Mouse (Mus musculus) central nervous system, embryonic 11.5 days (tissue): ENCODE measurements around the gene Adcyap1r1. TPM values are rescaled to one million over a fixed set of nuclear protein-coding genes. Genes with fewer than 3 reads are reported as not detected.

ENCODE experiments used
- polyA plus RNA-seq: library from polyadenylated mRNA; depleted of rRNA; stranded (reverse); fragments of >200 nt; gene quantifications from 2 replicates; pipeline ENCODE4 v1.2.3, GENCODE M21; 2012; rRNA removed

The Adcyap1r1 gene
- 13.9 and 14.9 TPM in 2 replicates for polyA plus RNA-seq

DNA sequence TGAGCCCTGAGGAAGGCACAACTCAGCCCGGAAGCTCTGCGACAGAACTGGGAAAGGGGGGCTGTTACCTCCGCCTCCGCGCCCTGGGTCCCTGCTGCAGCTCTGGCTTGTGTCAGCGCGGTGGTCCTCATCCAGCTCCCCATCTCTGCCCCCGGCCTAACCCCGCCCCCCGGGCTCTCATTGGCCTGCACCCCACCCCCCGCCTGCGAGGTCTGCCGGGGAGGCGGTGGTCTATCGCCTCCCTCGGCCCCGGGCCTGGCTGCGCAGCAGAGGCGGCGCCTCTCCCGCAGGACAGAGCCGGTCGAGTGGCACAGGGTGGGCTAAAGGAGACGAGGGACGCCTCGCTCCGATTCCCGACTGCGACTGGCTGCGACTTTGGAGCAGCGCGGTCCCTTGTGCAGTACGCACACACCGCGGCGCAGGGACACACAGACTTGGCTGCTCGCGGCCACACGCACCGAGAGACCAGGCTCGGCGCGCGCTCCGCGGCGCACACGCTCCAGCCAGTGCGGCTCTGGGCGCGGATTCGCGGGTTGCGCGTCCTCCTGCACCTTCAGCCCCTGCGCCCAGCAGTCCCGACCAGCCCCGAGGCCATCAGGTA is at the start of gene Adcyap1r1:
Gene Adcyap1r1 (plus strand): TSS at position 208 of the 601 bp plus-strand sequence.

Other genes starting within 250 kb of the Adcyap1r1 start
- gene Mindy4, start 248.6 kb upstream of the Adcyap1r1 start, polyA plus RNA-seq, result 8.8 and 12.3 TPM in 2 replicates
- gene Aqp1, start 115.5 kb upstream of the Adcyap1r1 start, polyA plus RNA-seq, result 6.5 and 7.1 TPM in 2 replicates
- gene Ghrhr, start 75.7 kb upstream of the Adcyap1r1 start, polyA plus RNA-seq, result not detected in 2 replicates
- 2.6 and 2.9 TPM in 2 replicates for gene Neurod6, start 229.3 kb downstream of the Adcyap1r1 start, polyA plus RNA-seq